Mouse (Mus musculus): Measurements from ENCODE around the gene Tex264.

DNA sequence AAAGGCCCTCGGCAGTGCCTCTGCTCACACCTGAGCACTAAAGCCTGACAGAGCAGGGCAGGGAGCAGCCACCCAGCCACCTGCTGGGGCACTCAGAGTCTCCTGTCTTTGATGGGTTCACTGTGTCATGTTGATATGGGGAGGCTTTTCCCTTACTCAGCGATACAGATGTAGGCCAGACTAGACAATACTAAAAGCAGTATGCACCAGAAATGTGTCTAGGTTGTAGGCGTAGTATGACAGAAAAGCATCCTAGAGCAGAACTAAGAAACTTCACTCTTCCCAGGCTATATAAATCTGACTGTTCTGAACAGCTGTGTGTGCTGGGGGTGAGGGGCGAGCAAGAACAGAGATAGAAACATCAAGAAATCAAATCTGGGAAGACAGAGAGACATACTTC is 31.0 kb upstream of the Tex264 start:
- TF ChIP-seq CTCF (IDR thresholded peaks at IDR 0.05; ENCODE audit: control insufficient read depth, insufficient read depth, insufficient replicate concordance, low read depth, low read length) = no peak
- no peak for TF ChIP-seq POLR2A (IDR thresholded peaks at IDR 0.05; ENCODE audit: control insufficient read depth, low read depth, low read length)
